Mouse (Mus musculus) thymus, adult 2 months (tissue): Measurements from ENCODE around the gene Zmiz1. TPM values are rescaled to one million over a fixed set of nuclear protein-coding genes. Genes with fewer than 3 reads are reported as not detected.

Experiments used
- DNase-seq: peaks from one replicate; pipeline ENCODE4 v3.0.0; 2021
- H3K27ac ChIP-seq: fragments of 200-500 bp; 2 replicates; pipeline ENCODE4 v1.5.1; 2012; ENCODE audit warnings: low read length, control low read depth; ENCODE audit not compliant: control insufficient read depth, insufficient read depth
- H3K27me3 ChIP-seq: fragments of 200-500 bp; 2 replicates; pipeline ENCODE4 v1.6.1; 2012; ENCODE audit warnings: mild to moderate bottlenecking, low read length, moderate library complexity, mixed read lengths; ENCODE audit not compliant: control insufficient read depth, insufficient read depth
- H3K36me3 ChIP-seq: fragments of 200-500 bp; 2 replicates; pipeline ENCODE4 v1.6.1; 2012; ENCODE audit warnings: mild to moderate bottlenecking, low read length, moderate library complexity; ENCODE audit not compliant: control insufficient read depth, insufficient read depth
- H3K4me1 ChIP-seq: fragments of 200-500 bp; replicated peaks from 2 replicates; pipeline ENCODE4 v1.6.1; 2012; ENCODE audit warnings: low read length; ENCODE audit not compliant: control insufficient read depth, insufficient read depth
- H3K4me3 ChIP-seq: fragments of 200-500 bp; 2 replicates; pipeline ENCODE4 v1.5.1; 2012; ENCODE audit warnings: mild to moderate bottlenecking, low read length, control low read depth, moderate library complexity; ENCODE audit not compliant: control insufficient read depth, insufficient read depth
- CTCF ChIP-seq: fragments of 200-500 bp; IDR thresholded peaks from 2 replicates; pipeline ENCODE4 v1.5.1; 2012; ENCODE audit warnings: mild to moderate bottlenecking, control low read depth, low read length, moderate library complexity, borderline replicate concordance; ENCODE audit not compliant: control insufficient read depth, poor library complexity, insufficient read depth; ENCODE audit errors: extremely low read depth
- POLR2A ChIP-seq: fragments of 200-500 bp; IDR thresholded peaks from 2 replicates; pipeline ENCODE4 v1.6.1; 2012; ENCODE audit warnings: mild to moderate bottlenecking, low read length, control low read depth, moderate library complexity; ENCODE audit not compliant: control insufficient read depth, poor library complexity, insufficient read depth; ENCODE audit errors: extremely low read depth
- WGBS: fragments of 180-500 bp; shearing (Covaris S2); methylation state at CpG from one replicate; pipeline ENCODE4 v1.1.7; 2018; 5-methylcytosine and 5-hydroxymethylcytosine counted together
- polyA plus RNA-seq: library from polyadenylated mRNA; depleted of rRNA; stranded (reverse); fragments of >200 nt; gene quantifications from 2 replicates; pipeline ENCODE4 v1.2.3, GENCODE M21; 2012

Zmiz1 gene
- polyA plus RNA-seq, 1 experiment: 58.9 TPM

DNA sequence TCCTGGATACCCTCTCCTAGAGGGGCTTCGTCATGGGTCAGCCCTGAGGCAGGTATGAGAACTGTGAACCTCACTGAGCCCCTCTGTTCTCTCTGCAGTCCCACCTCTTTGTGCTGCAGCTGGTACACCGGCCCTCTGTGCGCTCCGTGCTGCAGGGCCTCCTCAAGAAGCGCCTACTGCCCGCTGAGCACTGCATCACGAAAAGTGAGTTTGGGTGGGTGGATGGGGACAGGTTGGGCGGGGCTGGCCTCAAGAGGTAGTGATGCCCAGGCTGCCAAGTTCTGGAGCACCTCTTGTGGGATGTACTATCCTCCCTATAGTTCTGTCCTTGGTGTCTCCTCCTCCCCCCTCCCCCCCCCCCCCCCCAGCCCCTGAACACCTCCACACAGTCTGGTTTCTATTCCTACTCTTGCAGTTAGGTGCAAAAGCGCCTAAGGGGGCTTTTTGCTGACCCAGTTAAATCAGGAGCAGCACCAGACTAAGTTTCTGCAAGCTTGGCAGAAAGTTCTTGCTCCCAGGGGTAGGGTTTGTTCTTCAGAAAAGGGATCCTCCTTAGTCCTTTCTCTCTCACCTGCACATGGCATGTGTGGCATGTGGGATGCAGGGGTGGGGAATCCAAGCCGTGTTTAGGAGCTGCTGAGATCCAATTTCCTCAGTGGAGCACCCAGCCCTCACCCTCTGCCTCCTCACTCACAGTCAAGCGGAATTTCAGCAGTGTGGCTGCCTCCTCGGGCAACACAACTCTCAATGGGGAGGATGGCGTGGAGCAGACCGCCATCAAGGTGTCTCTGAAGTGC is 195.6 kb downstream of the Zmiz1 start:
- DNase-seq: no peak
- Histone ChIP-seq H3K27me3 (no peaks in the 10 kb centered on the region; the same call in 1 of the 2 replicates), H3K4me3 (no peak overlapping the region), H3K27ac (no peak overlapping the region), H3K4me1 (no peaks in the 10 kb centered on the region), H3K36me3 (peaks cover 86% of the 10 kb centered on the region)
- 94% methylated on average over 14 of the region's 14 CpGs for WGBS
- no peak for TF ChIP-seq CTCF
- TF ChIP-seq POLR2A: no peak

DNA sequence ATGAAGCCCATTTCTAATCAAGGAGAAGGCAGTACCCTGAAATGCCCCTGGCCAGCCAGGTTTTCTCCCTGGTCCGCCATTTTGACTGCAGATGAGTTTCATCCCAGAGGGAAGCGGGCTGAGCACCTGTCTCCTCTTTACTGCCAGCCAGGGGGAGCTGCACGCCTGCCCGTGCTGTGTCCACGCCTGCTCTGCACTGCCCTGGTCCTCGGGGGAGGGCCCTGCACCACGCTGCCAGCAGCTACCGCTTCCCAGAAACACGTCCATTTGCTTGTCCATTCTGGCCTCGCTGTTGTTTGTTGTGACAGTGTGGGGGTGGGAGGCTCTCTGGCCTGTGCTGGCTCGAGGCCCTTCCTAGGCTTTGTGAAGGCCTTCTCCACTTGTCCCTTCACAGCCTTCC is 201.7 kb downstream of the Zmiz1 start:
- TF ChIP-seq CTCF (no peak), POLR2A (no peak)
- Histone ChIP-seq H3K36me3 (peaks cover 61% of the 10 kb centered on the region), H3K27me3 (no peaks in the 10 kb centered on the region; the same call in 1 of the 2 replicates), H3K27ac (no peak overlapping the region), H3K4me3 (no peak overlapping the region), H3K4me1 (no peaks in the 10 kb centered on the region)
- 96% methylated on average over 11 of the region's 11 CpGs for WGBS
- DNase-seq: no peak

DNA sequence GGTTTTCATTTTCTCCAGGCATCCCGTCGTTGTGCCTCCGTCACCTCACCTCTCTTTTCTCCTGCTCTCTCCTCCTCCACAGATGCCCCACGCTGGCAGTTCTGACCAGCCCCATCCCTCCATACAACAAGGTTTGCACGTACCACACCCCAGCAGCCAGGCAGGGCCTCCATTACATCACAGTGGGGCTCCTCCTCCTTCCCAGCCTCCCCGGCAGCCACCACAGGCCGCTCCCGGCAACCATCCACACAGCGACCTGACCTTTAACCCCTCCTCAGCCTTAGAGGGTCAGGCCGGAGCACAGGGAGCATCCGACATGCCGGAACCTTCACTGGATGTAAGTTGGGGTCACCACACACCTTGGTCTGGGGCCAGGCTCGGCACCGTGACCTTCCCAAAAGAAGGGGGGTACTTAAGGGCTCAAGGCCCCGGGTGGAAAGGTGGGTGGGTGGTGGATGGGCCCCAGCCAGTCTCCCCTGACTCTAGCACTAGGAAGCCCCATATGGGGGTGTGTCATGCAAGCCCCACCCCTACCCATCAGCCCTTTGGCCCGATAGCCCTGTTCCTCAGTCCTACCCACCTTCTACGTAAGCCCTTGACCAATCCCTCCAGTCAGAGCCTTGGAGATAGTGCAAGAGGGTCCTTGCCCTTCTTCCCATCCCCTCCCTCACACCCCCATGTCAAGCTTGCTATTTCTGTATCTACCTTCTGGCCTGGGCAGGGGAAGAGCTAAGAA is 202.4 kb downstream of the Zmiz1 start:
- no peak for DNase-seq
- Histone ChIP-seq H3K4me1 (no peaks in the 10 kb centered on the region), H3K36me3 (peaks cover 55% of the 10 kb centered on the region), H3K4me3 (no peak overlapping the region), H3K27me3 (no peaks in the 10 kb centered on the region; the same call in 1 of the 2 replicates), H3K27ac (no peak overlapping the region)
- 94% methylated on average over 17 of the region's 17 CpGs for WGBS
- TF ChIP-seq POLR2A (no peak), CTCF (no peak)

DNA sequence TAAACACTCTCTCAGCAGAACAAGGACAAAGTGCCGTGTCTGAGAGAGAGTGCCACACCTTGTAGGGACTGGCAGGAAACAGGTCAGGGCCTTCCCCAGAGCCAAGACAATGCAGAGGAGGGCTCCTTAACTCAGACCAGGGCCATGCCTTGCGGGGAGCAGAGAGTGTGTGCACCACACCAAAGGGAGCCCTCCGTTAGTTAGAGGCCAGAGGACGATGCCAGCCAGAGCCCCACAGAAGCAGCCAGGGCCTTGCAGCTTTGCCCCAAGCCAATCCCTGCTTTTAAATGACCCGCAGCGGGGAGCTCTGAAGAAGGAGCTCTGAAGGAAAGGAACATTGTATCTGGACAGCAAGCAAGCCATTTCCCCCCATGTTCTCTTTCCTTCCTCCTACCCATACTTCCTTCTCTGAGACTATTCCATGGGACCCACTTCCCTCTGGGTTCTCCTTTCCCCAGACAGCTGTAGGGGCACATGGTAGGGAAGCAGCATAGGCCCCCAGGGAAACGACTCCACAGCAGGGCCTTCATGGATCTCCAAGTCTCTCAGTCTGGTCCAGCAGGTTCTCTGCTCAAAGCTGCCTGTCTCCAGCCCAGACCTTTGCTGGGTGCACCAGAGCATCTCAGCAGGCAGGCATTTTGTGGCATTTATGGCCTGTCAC is 204.8 kb downstream of the Zmiz1 start:
- DNase-seq: no peak
- H3K4me3 ChIP-seq: no peak overlapping the region
- TF ChIP-seq POLR2A (no peak), CTCF (no peak)
- H3K27ac ChIP-seq: no peak overlapping the region
- WGBS: 91% methylated on average over 7 of the region's 7 CpGs
- H3K4me1 ChIP-seq: no peaks in the 10 kb centered on the region
- no peaks in the 10 kb centered on the region for H3K27me3 ChIP-seq
- peaks cover 31% of the 10 kb centered on the region for H3K36me3 ChIP-seq

DNA sequence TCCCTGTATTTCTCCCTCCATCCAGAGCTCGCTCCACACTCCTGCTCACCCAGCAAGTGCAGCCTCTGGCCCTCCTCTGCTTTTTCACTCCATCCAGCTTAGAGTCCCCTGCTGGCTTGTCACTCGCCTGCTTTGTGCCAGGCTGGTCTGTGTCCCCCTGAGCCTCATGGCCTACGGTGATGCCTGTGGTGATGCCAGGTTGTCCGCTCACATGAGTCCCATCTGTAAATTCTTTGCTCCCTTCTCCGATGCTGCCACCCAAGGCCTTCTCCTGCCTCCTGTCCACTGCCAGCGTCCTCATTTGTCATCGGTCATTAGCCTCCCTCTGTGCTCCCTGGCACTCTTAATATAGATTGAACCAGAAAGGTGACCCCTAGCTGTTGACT is 205.3 kb downstream of the Zmiz1 start:
- no peak overlapping the region for H3K27ac ChIP-seq
- no peak for DNase-seq

DNA sequence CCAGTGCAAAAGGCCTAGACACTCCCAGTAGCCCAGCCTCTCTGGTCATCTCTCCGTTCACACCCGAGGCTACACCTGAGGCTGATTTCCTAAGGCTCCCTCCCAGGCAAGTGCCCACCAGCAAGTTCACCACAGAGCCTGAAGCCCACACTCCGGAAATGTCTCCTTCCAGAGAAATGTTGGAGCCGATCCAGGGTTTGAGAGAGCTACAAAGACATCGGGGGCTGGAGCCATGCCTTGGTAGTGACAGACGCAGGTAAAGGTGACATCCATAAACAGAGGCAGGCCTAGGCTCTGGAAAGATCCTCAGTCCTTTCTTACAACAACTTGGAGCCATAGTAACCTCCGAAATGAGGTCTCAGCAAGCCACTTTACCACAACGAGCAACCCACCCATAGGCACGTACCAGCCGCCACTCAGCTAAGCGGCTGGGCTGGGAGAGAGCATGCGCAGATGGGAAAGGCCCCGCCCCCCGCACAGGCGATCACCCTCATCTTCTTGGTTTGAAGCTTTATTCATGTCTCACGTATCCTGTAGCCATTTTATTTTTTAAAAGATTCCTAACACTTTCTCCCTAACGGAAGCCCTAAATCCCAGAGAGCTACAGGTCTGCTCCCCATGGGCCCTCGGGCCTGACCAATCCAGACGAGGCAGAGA is 206.5 kb downstream of the Zmiz1 start:
- TF ChIP-seq POLR2A: no peak
- no peak for TF ChIP-seq CTCF
- Histone ChIP-seq H3K27me3 (no peaks in the 10 kb centered on the region), H3K4me1 (no peaks in the 10 kb centered on the region), H3K4me3 (no peak overlapping the region), H3K27ac (no peak overlapping the region), H3K36me3 (peaks cover 17% of the 10 kb centered on the region; the same call in 1 of the 2 replicates)
- DNase-seq: no peak
- 93% methylated on average over 19 of the region's 19 CpGs for WGBS

More for the DNA sequence above, 205.3 kb downstream of the Zmiz1 start:
- Histone ChIP-seq H3K27me3 (no peaks in the 10 kb centered on the region), H3K36me3 (peaks cover 26% of the 10 kb centered on the region), H3K4me3 (no peak overlapping the region), H3K4me1 (no peaks in the 10 kb centered on the region)
- no peak for TF ChIP-seq POLR2A
- TF ChIP-seq CTCF: no peak
- 98% methylated on average over 7 of the region's 7 CpGs for WGBS
